Mouse (Mus musculus) skeletal muscle tissue, adult 2 months (tissue): Measurements from ENCODE around the gene Gda.
A peak's percentile ranks its signal among the peaks of the same experiment; 100 is the strongest.

Source experiments
- DNase-seq: peaks from one replicate; pipeline ENCODE4 v3.0.0-alpha.2; 2012; ENCODE audit warnings: low read depth, low spot score

Gda gene

GRCm38 (mm10) chr19:21457461-21457860 lies 15.8 kb downstream of the Gda start:
- no peak for DNase-seq

GRCm38 (mm10) chr19:21441787-21442186 lies 31.5 kb downstream of the Gda start:
- no peak for DNase-seq

- DNase-seq = no peak
These were observed 32.4 kb downstream of the Gda start for GRCm38 (mm10) chr19:21440841-21441240.

- peak; percentile 43 for DNase-seq
These were observed 34.0 kb downstream of the Gda start for GRCm38 (mm10) chr19:21439141-21439737.

- DNase-seq = no peak
These were observed 36.7 kb downstream of the Gda start for GRCm38 (mm10) chr19:21436566-21436965.

- no peak for DNase-seq
These were observed 39.9 kb downstream of the Gda start for GRCm38 (mm10) chr19:21433348-21433747.

GRCm38 (mm10) chr19:21432879-21433278 lies 40.4 kb downstream of the Gda start:
- DNase-seq = no peak

GRCm38 (mm10) chr19:21432286-21432685 lies 41.0 kb downstream of the Gda start:
- DNase-seq = no peak

GRCm38 (mm10) chr19:21425391-21425790 lies 47.9 kb downstream of the Gda start:
- DNase-seq = no peak

GRCm38 (mm10) chr19:21423731-21424130 lies 49.5 kb downstream of the Gda start:
- DNase-seq = no peak

- DNase-seq = no peak
These were observed 54.8 kb downstream of the Gda start for GRCm38 (mm10) chr19:21418418-21418817.

GRCm38 (mm10) chr19:21415377-21415776 lies 57.9 kb downstream of the Gda start:
- DNase-seq = no peak

- DNase-seq = no peak
These were observed 64.1 kb downstream of the Gda start for GRCm38 (mm10) chr19:21409178-21409577.

GRCm38 (mm10) chr19:21407363-21407762 lies 65.9 kb downstream of the Gda start:
- DNase-seq = peak; percentile 13

- no peak for DNase-seq
These were observed 75.3 kb downstream of the Gda start for GRCm38 (mm10) chr19:21397994-21398393.

- no peak for DNase-seq
These were observed 76.9 kb downstream of the Gda start for GRCm38 (mm10) chr19:21396364-21396763.

- DNase-seq = no peak
These were observed 82.3 kb downstream of the Gda start for GRCm38 (mm10) chr19:21390904-21391303.

GRCm38 (mm10) chr19:21386842-21387241 lies 86.4 kb downstream of the Gda start:
- no peak for DNase-seq

- no peak for DNase-seq
These were observed 89.0 kb downstream of the Gda start for GRCm38 (mm10) chr19:21384231-21384630.

- no peak for DNase-seq
These were observed 89.6 kb downstream of the Gda start for GRCm38 (mm10) chr19:21383491-21384226.

GRCm38 (mm10) chr19:21381696-21382095 lies 91.5 kb downstream of the Gda start:
- no peak for DNase-seq

GRCm38 (mm10) chr19:21379195-21379594 lies 94.0 kb downstream of the Gda start:
- DNase-seq = no peak

- peak; percentile 46 for DNase-seq
These were observed 96.6 kb downstream of the Gda start for GRCm38 (mm10) chr19:21376445-21377218.
